Mouse (Mus musculus) heart, embryonic 14.5 days (tissue): ENCODE results near the gene Card19. TPM values are rescaled to one million over a fixed set of nuclear protein-coding genes. Genes with fewer than 3 reads are reported as not detected.

ENCODE experiments used
- ATAC-seq: fragments of 200-750 bp; cut with Nextera tagmentation; 2 replicates; pipeline ENCODE4 v1.8.0; 2017; ENCODE audit warnings: low read depth, moderate TSS enrichment; ENCODE audit not compliant: insufficient number of reproducible peaks, insufficient read depth, low FRiP score
- H3K27ac ChIP-seq, 2 experiments: fragments of 200-500 bp in 1 of 2; fragments of 300-500 bp in 1 of 2; sonication (generic) in 1 of 2; replicated peaks in 1 of 2; 2 replicates each; pipeline ENCODE4 v1.5.1; 2012 to 2014; ENCODE audit warnings: low read depth in 2 of 2, low read length in 2 of 2, control low read depth in 1 of 2, mild to moderate bottlenecking in 1 of 2, mixed read lengths in 1 of 2; ENCODE audit not compliant: control insufficient read depth in 1 of 2, insufficient read depth in 1 of 2
- H3K27me3 ChIP-seq: fragments of 300-500 bp; sonication (generic); 2 replicates; pipeline ENCODE4 v1.6.1; 2014; ENCODE audit warnings: mild to moderate bottlenecking, low read length, control low read depth; ENCODE audit not compliant: control insufficient read depth, insufficient read depth
- H3K36me3 ChIP-seq: fragments of 300-500 bp; sonication (generic); 2 replicates; pipeline ENCODE4 v1.6.1; 2014; ENCODE audit warnings: mild to moderate bottlenecking, control low read depth, low read length, mixed read lengths; ENCODE audit not compliant: control insufficient read depth, insufficient read depth
- H3K4me1 ChIP-seq, 2 experiments: fragments of 200-500 bp in 1 of 2; fragments of 300-500 bp in 1 of 2; sonication (generic) in 1 of 2; 2 replicates each; pipeline ENCODE4 v1.6.1; 2012 to 2014; ENCODE audit warnings: low read length in 2 of 2, control low read depth in 1 of 2, mixed read lengths in 1 of 2; ENCODE audit not compliant: control insufficient read depth in 2 of 2, insufficient read depth in 2 of 2
- H3K4me2 ChIP-seq: fragments of 300-500 bp; sonication (generic); 2 replicates; pipeline ENCODE4 v1.6.1; 2014; ENCODE audit warnings: mild to moderate bottlenecking, low read length
- H3K4me3 ChIP-seq, 2 experiments: fragments of 200-500 bp in 1 of 2; fragments of 300-500 bp in 1 of 2; sonication (generic) in 1 of 2; 2 replicates each; pipeline ENCODE4 v1.5.1; 2012 to 2014; ENCODE audit warnings: low read length in 2 of 2, mild to moderate bottlenecking in 2 of 2, control low read depth in 1 of 2, low read depth in 1 of 2, moderate library complexity in 1 of 2; ENCODE audit not compliant: control insufficient read depth in 1 of 2, insufficient read depth in 1 of 2
- H3K9ac ChIP-seq: fragments of 300-500 bp; sonication (generic); 2 replicates; pipeline ENCODE4 v1.6.1; 2014; ENCODE audit warnings: mild to moderate bottlenecking, low read length
- H3K9me3 ChIP-seq: fragments of 300-500 bp; sonication (generic); 2 replicates; pipeline ENCODE4 v1.6.1; 2016; ENCODE audit warnings: low read length, control low read depth; ENCODE audit not compliant: control insufficient read depth
- WGBS: fragments of 180-500 bp; shearing (Covaris S2); extraction: QIAGEN DNeasy Blood & Tissue Kit; methylation state at CpG from one replicate; pipeline ENCODE4 v1.1.7; 2014; 5-methylcytosine and 5-hydroxymethylcytosine counted together
- polyA plus RNA-seq: library from polyadenylated mRNA; unstranded; fragments of >200 nt; fragmentation: Nextera tagmentation; extraction: Ambion mirVana; gene quantifications from 2 replicates; pipeline ENCODE4 v1.2.1, GENCODE M21; 2014

The Card19 gene
- polyA plus RNA-seq, 1 experiment from 2014 or later, result 126 TPM

GRCm38 (mm10) chr13:49180274-49180673 lies 35.6 kb downstream of the Card19 start:
- Histone ChIP-seq H3K36me3 (no peaks in the 10 kb centered on the region), H3K4me2 (no peak overlapping the region), H3K27ac (no peak overlapping the region), H3K4me1 (peaks cover 20 to 25% of the 10 kb centered on the region in 2 experiments), H3K9me3 (no peaks in the 10 kb centered on the region), H3K4me3 (no peak overlapping the region), H3K9ac (no peak overlapping the region), H3K27me3 (no peaks in the 10 kb centered on the region)
- WGBS, result 85% methylated on average over 5 of the region's 5 CpGs
- no peak for ATAC-seq

GRCm38 (mm10) chr13:49178839-49179585 lies 36.8 kb downstream of the Card19 start:
- 48% methylated on average over 19 of the region's 19 CpGs for WGBS
- Histone ChIP-seq H3K4me2 (no peak overlapping the region), H3K27me3 (no peaks in the 10 kb centered on the region), H3K9me3 (no peaks in the 10 kb centered on the region), H3K36me3 (no peaks in the 10 kb centered on the region), H3K4me3 (no peak overlapping the region), H3K27ac (peak overlapping the region; percentile 80 to 86), H3K9ac (no peak overlapping the region), H3K4me1 (peaks cover 20 to 25% of the 10 kb centered on the region in 2 experiments)
- peak; percentile 86 for ATAC-seq

- Histone ChIP-seq H3K4me3 (no peak overlapping the region), H3K9me3 (no peaks in the 10 kb centered on the region), H3K27me3 (no peaks in the 10 kb centered on the region), H3K36me3 (no peaks in the 10 kb centered on the region), H3K4me1 (peaks cover 20% of the 10 kb centered on the region in 2 experiments), H3K9ac (no peak overlapping the region), H3K4me2 (no peak overlapping the region), H3K27ac (no peak overlapping the region)
- 75% methylated on average over 10 of the region's 10 CpGs for WGBS
- ATAC-seq, result no peak
Observed at GRCm38 (mm10) chr13:49175509-49175908, 40.3 kb downstream of the Card19 start.

- Histone ChIP-seq H3K27ac (no peak overlapping the region), H3K4me3 (no peak overlapping the region), H3K27me3 (no peaks in the 10 kb centered on the region), H3K4me1 (peaks cover 7% of the 10 kb centered on the region in 2 experiments; a peak in 2 of 4 replicates), H3K36me3 (no peaks in the 10 kb centered on the region), H3K4me2 (no peak overlapping the region), H3K9ac (no peak overlapping the region), H3K9me3 (no peaks in the 10 kb centered on the region)
- ATAC-seq, result no peak; the same call in 1 of the 2 replicates
- 8% methylated on average over 12 of the region's 12 CpGs for whole genome bisulfite sequencing
Observed at GRCm38 (mm10) chr13:49172971-49173596, 42.8 kb downstream of the Card19 start.

GRCm38 (mm10) chr13:49172335-49172734 lies 43.5 kb downstream of the Card19 start:
- Histone ChIP-seq H3K27me3 (no peaks in the 10 kb centered on the region), H3K4me1 (peaks cover 6 to 7% of the 10 kb centered on the region in 2 experiments; a peak in 2 of 4 replicates), H3K27ac (no peak overlapping the region), H3K36me3 (no peaks in the 10 kb centered on the region), H3K9ac (no peak overlapping the region), H3K9me3 (no peaks in the 10 kb centered on the region), H3K4me3 (no peak overlapping the region), H3K4me2 (no peak overlapping the region)
- 92% methylated on average over 7 of the region's 7 CpGs for WGBS
- ATAC-seq, result no peak

GRCm38 (mm10) chr13:49171729-49172128 lies 44.1 kb downstream of the Card19 start:
- no peak overlapping the region for H3K9ac ChIP-seq
- ATAC-seq, result no peak
- 43% methylated on average over 1 of the region's 1 CpGs for WGBS
- H3K4me3 ChIP-seq, result no peak overlapping the region
- no peaks in the 10 kb centered on the region for H3K27me3 ChIP-seq
- H3K36me3 ChIP-seq, result no peaks in the 10 kb centered on the region
- H3K4me2 ChIP-seq, result no peak overlapping the region
- no peak overlapping the region for H3K27ac ChIP-seq
- peaks cover 6 to 7% of the 10 kb centered on the region in 2 experiments; a peak in 2 of 4 replicates for H3K4me1 ChIP-seq
- no peaks in the 10 kb centered on the region for H3K9me3 ChIP-seq

- Histone ChIP-seq H3K27ac (no peak overlapping the region), H3K4me1 (peaks cover 6 to 7% of the 10 kb centered on the region in 2 experiments; a peak in 2 of 4 replicates), H3K4me3 (no peak overlapping the region), H3K36me3 (no peaks in the 10 kb centered on the region), H3K27me3 (no peaks in the 10 kb centered on the region), H3K9me3 (no peaks in the 10 kb centered on the region), H3K4me2 (no peak overlapping the region), H3K9ac (no peak overlapping the region)
- no peak for ATAC-seq
- 86% methylated on average over 11 of the region's 11 CpGs for WGBS
Observed at GRCm38 (mm10) chr13:49170623-49171022, 45.2 kb downstream of the Card19 start.
